Mouse (Mus musculus): Measurements from ENCODE around the gene Usp34. TPM values are rescaled to one million over a fixed set of nuclear protein-coding genes. Genes with fewer than 3 reads are reported as not detected.
"Not testable (repeated sequence)": the region's sequence is repeated elsewhere in the genome, so short reads cannot be mapped to it uniquely, and the experiment has no call there.

The Usp34 gene
- polyA plus RNA-seq, 1 experiment from 2014 or later: 27.5 TPM

- WGBS: 96% methylated on average over 1 of the region's 1 CpGs
- Histone ChIP-seq H3K9ac (no peak overlapping the region), H3K4me1 (no peaks in the 10 kb centered on the region), H3K4me2 (no peak overlapping the region), H3K9me3 (replicated peaks) (no peaks in the 10 kb centered on the region), H3K27ac (no peak overlapping the region), H3K36me3 (peaks cover 46% of the 10 kb centered on the region), H3K4me3 (replicated peaks) (no peak overlapping the region), H3K27me3 (no peaks in the 10 kb centered on the region)
- peak; percentile 29 for ATAC-seq (replicated peaks; ENCODE audit: low FRiP score)
Measured at GRCm38 (mm10) chr11:23299910-23300309, 6.8 kb upstream of the Usp34 start.

GRCm38 (mm10) chr11:23303126-23303525 is 3.6 kb upstream of the Usp34 start:
- 0 out of 2 replicates have a peak, but pooled peaks cover 3% of the 10 kb centered on the region for H3K4me1 ChIP-seq
- H3K9me3 ChIP-seq (replicated peaks): no peaks in the 10 kb centered on the region
- H3K27me3 ChIP-seq: no peaks in the 10 kb centered on the region
- ATAC-seq (replicated peaks; ENCODE audit: low FRiP score): no peak
- WGBS: 67% methylated on average over 1 of the region's 1 CpGs
- H3K4me2 ChIP-seq: no peak overlapping the region
- no peak overlapping the region for H3K27ac ChIP-seq
- no peak overlapping the region for H3K4me3 ChIP-seq (replicated peaks)
- H3K36me3 ChIP-seq: peaks cover 15% of the 10 kb centered on the region
- H3K9ac ChIP-seq: no peak overlapping the region

GRCm38 (mm10) chr11:23305101-23305672 is 1.5 kb upstream of the Usp34 start:
- peaks cover 11% of the 10 kb centered on the region for H3K4me1 ChIP-seq
- peak overlapping the region; percentile 98 for H3K4me3 ChIP-seq (replicated peaks)
- H3K27ac ChIP-seq: peak overlapping the region; percentile 99
- H3K27me3 ChIP-seq; ATAC-seq (replicated peaks; ENCODE audit: low FRiP score); H3K36me3 ChIP-seq; H3K9me3 ChIP-seq (replicated peaks): not testable (repeated sequence)
- peak overlapping the region; percentile 96 for H3K9ac ChIP-seq
- H3K4me2 ChIP-seq: peak overlapping the region; percentile 65
- WGBS: 33% methylated on average over 10 of the region's 10 CpGs

DNA sequence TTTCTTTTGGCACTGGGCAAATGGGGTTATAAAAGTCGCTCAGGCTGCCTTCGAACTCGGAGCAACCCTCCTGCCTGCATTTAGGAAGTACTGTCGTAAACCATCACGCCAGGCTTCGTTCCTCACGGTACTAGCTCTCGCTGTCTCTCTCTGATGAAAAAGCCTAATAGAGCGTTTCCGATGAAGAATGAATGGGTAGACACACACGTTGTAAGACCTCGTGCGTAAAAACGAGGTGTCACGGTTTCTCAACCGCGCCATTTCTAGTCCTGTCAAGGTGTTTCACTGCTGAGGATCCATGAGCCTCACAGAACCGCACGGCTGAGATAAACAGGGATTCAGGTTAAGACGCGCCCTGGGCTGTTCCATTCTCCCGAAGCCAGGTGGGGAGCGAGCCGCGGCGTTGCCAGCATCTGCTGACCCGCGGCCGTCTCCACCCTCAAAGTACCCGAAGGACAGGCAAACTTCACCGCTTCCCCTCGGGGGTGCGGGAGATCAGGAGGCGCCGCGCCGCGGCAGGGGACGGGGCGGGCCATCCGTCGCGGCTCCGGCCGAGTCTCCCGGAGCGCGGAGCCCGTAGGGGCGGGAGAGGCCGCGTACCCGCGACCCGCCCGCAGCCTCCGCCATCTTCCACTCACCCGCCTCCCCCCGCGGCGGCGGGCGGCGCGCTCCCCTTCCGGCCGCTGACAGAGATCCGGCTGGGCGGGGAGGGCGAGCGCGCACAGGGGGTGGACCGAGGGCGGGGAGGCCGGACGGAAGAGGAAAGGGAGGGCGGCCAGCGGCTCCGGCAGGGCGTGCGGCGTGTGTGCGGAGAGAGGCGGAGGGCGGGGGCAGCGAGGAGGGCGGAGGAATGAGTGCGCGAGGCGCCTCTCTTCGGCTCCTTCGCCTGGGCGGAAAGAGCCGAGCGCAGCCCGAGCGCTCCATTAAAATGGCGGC is 754 bp upstream of the Usp34 start:
- H3K36me3 ChIP-seq: no peaks in the 10 kb centered on the region
- peak; percentile 97 for ATAC-seq (replicated peaks; ENCODE audit: low FRiP score)
- peak overlapping the region; percentile 96 for H3K9ac ChIP-seq
- peaks cover 11% of the 10 kb centered on the region for H3K4me1 ChIP-seq
- H3K4me2 ChIP-seq: peak overlapping the region; percentile 65
- peak overlapping the region; percentile 99 for H3K27ac ChIP-seq
- no peaks in the 10 kb centered on the region for H3K27me3 ChIP-seq
- no peaks in the 10 kb centered on the region for H3K9me3 ChIP-seq (replicated peaks)
- WGBS: under 1% methylated on average over 75 of the region's 98 CpGs
- peak overlapping the region; percentile 98 for H3K4me3 ChIP-seq (replicated peaks)

- Histone ChIP-seq H3K9me3 (replicated peaks) (no peaks in the 10 kb centered on the region), H3K4me2 (peak overlapping the region; percentile 65), H3K36me3 (peaks cover 10% of the 10 kb centered on the region), H3K4me3 (replicated peaks) (peak overlapping the region; percentile 98), H3K4me1 (peaks cover 15% of the 10 kb centered on the region), H3K9ac (peak overlapping the region; percentile 96), H3K27ac (peak overlapping the region; percentile 99), H3K27me3 (no peaks in the 10 kb centered on the region)
- 2% methylated on average over 6 of the region's 6 CpGs for WGBS
- ATAC-seq (replicated peaks; ENCODE audit: low FRiP score): no peak
Measured at GRCm38 (mm10) chr11:23307566-23307920, 848 bp downstream of the Usp34 start.

DNA sequence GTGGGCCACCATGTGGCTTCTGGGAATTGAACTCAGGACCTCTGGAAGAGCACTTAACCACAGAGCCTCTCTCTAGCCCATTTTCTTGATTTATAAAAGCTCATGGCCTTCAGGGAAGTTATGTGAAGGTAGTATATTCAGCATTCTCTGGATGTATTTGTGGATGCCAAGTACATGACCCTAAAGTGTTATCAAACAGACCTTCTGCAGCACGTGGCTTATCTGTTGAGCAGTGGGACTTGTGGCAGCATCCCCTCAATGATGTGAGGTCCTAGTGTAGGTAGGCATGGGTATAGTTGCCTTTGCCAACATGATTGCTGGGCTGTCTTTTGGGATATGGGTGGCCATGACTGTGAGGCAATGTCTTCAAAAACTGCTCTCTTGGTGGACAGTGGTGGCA is 6.8 kb downstream of the Usp34 start:
- Histone ChIP-seq H3K27me3 (no peaks in the 10 kb centered on the region), H3K27ac (no peak overlapping the region), H3K36me3 (peaks cover 24% of the 10 kb centered on the region), H3K4me2 (no peak overlapping the region), H3K9ac (no peak overlapping the region), H3K4me1 (peaks cover 9% of the 10 kb centered on the region), H3K9me3 (replicated peaks) (no peaks in the 10 kb centered on the region), H3K4me3 (replicated peaks) (no peak overlapping the region)
- no peak for ATAC-seq (replicated peaks; ENCODE audit: low FRiP score)
- WGBS: 91% methylated on average over 1 of the region's 1 CpGs

GRCm38 (mm10) chr11:23329413-23329812 is 22.7 kb downstream of the Usp34 start:
- no peak for ATAC-seq (replicated peaks; ENCODE audit: low FRiP score)
- Histone ChIP-seq H3K4me1 (no peaks in the 10 kb centered on the region), H3K27me3 (no peaks in the 10 kb centered on the region), H3K9ac (no peak overlapping the region), H3K36me3 (peaks cover 16% of the 10 kb centered on the region; the same call in 1 of the 2 replicates), H3K9me3 (replicated peaks) (no peaks in the 10 kb centered on the region), H3K27ac (no peak overlapping the region), H3K4me3 (replicated peaks) (no peak overlapping the region), H3K4me2 (no peak overlapping the region)
- 88% methylated on average over 2 of the region's 2 CpGs for WGBS

GRCm38 (mm10) chr11:23332136-23332535 is 25.4 kb downstream of the Usp34 start:
- Histone ChIP-seq H3K4me3 (replicated peaks) (no peak overlapping the region), H3K36me3 (peaks cover 28% of the 10 kb centered on the region; the same call in 1 of the 2 replicates), H3K9ac (no peak overlapping the region), H3K4me1 (no peaks in the 10 kb centered on the region), H3K27me3 (no peaks in the 10 kb centered on the region), H3K9me3 (replicated peaks) (no peaks in the 10 kb centered on the region), H3K27ac (no peak overlapping the region), H3K4me2 (no peak overlapping the region)
- no peak for ATAC-seq (replicated peaks; ENCODE audit: low FRiP score)
- 78% methylated on average over 3 of the region's 3 CpGs for WGBS

- no peak overlapping the region for H3K9ac ChIP-seq
- no peak overlapping the region for H3K27ac ChIP-seq
- no peak for ATAC-seq (replicated peaks; ENCODE audit: low FRiP score)
- no peak overlapping the region for H3K4me3 ChIP-seq (replicated peaks)
- WGBS: 75% methylated on average over 1 of the region's 1 CpGs
- H3K9me3 ChIP-seq (replicated peaks): no peaks in the 10 kb centered on the region
- peaks cover 32% of the 10 kb centered on the region for H3K36me3 ChIP-seq
- no peaks in the 10 kb centered on the region for H3K27me3 ChIP-seq
- H3K4me1 ChIP-seq: no peaks in the 10 kb centered on the region
- H3K4me2 ChIP-seq: no peak overlapping the region
Measured at GRCm38 (mm10) chr11:23335160-23335559, 28.5 kb downstream of the Usp34 start.

- H3K4me3 ChIP-seq (replicated peaks); H3K27ac ChIP-seq; H3K4me2 ChIP-seq; H3K27me3 ChIP-seq; H3K9me3 ChIP-seq (replicated peaks); H3K4me1 ChIP-seq; H3K9ac ChIP-seq; ATAC-seq (replicated peaks; ENCODE audit: low FRiP score): not testable (repeated sequence)
- 73% methylated on average over 5 of the region's 5 CpGs for WGBS
- H3K36me3 ChIP-seq: peaks cover 47% of the 10 kb centered on the region
Measured at GRCm38 (mm10) chr11:23357226-23357625, 50.5 kb downstream of the Usp34 start.

- not testable (repeated sequence) for ATAC-seq (replicated peaks; ENCODE audit: low FRiP score); H3K27ac ChIP-seq; H3K4me2 ChIP-seq; H3K4me3 ChIP-seq (replicated peaks); H3K27me3 ChIP-seq; H3K9ac ChIP-seq; H3K9me3 ChIP-seq (replicated peaks); H3K4me1 ChIP-seq
- WGBS: 78% methylated on average over 1 of the region's 1 CpGs
- H3K36me3 ChIP-seq: peaks cover 61% of the 10 kb centered on the region
Measured at GRCm38 (mm10) chr11:23359687-23360235, 53.1 kb downstream of the Usp34 start.

GRCm38 (mm10) chr11:23362305-23362704 is 55.6 kb downstream of the Usp34 start:
- Histone ChIP-seq H3K9me3 (replicated peaks) (no peaks in the 10 kb centered on the region), H3K4me2 (no peak overlapping the region), H3K9ac (no peak overlapping the region), H3K4me3 (replicated peaks) (no peak overlapping the region), H3K27me3 (no peaks in the 10 kb centered on the region), H3K27ac (no peak overlapping the region), H3K36me3 (peaks cover 54% of the 10 kb centered on the region), H3K4me1 (no peaks in the 10 kb centered on the region)
- ATAC-seq (replicated peaks; ENCODE audit: low FRiP score): no peak
